Mouse (Mus musculus): ENCODE results near the gene Ces2h. TPM values are rescaled to one million over a fixed set of nuclear protein-coding genes. Genes with fewer than 3 reads are reported as not detected.

The Ces2h gene
- polyA plus RNA-seq (2014; fragmentation: Illumina TruSeq; extraction: RNeasy Lipid Tissue Mini Kit (QIAGEN cat#74804); ENCODE audit: insufficient read depth, low read depth, low replicate concordance): not detected

GRCm38 (mm10) chr8:105000586-105000985, at the start of gene Ces2h:
TSS of gene Ces2h (plus strand) at chr8:105000853.

DNA sequence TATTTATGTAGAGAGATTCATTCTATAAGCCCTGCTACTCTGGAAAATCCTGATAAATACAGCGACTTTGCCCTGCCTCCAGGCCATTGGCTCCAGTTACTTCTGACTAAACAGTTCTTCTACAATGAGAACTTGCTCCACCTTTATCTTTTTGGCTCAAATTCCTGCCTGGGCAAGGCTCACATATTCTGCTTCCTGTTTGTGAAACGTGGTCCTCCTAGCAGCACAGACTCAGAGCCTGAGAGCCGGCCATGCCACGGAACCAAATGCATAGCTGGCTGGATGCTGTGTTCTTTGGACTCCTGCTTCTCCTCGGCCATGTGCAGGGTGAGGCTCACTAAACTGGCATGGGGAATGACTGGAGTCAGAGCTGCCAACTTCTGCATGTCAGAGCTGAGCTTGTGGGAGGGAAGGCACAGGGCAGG, 39.1 kb upstream of the Ces2h start, which contains the start of gene Ces2g:
TSS of gene Ces2g (plus strand) at position 182 of the 425 bp plus-strand sequence.

DNA sequence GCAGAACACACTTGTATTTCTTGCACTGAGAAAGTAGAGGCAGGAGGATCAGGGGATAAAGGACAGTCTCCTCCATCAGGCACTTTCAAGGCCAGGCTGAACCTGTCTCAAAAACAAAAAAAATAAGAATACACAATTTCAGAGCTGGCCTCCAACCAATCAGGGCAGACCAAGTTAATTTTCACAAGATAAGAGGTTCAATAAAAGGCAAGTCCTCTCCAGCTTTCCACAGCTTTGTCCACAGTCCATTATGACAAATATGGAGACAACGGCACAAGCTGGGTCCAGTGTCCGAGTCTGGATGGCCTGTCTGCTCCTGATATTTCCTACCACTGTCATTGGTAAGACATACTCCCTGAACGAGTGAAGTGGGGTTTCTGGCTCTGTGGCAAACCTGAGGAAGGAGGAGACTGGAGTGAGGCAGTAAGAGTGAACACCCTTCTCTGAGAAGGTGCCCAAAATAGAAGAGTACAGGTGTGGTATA, 47.8 kb downstream of the Ces2h start, which contains the start of gene Ces3a:
TSS of gene Ces3a (plus strand) at position 231 of the 484 bp plus-strand sequence.

Other genes starting within 250 kb of the Ces2h start
- 1.3 TPM for gene Ces2b, start 169.3 kb upstream of the Ces2h start, polyA plus RNA-seq (2014; fragmentation: Illumina TruSeq; extraction: RNeasy Lipid Tissue Mini Kit (QIAGEN cat#74804); ENCODE audit: insufficient read depth, low read depth, low replicate concordance)
- gene Ces2c, start 153.8 kb upstream of the Ces2h start, polyA plus RNA-seq (2014; fragmentation: Illumina TruSeq; extraction: RNeasy Lipid Tissue Mini Kit (QIAGEN cat#74804); ENCODE audit: insufficient read depth, low read depth, low replicate concordance): 0.38 TPM
- 1.8 TPM for gene Ces2e, start 74.6 kb upstream of the Ces2h start, polyA plus RNA-seq (2014; fragmentation: Illumina TruSeq; extraction: RNeasy Lipid Tissue Mini Kit (QIAGEN cat#74804); ENCODE audit: insufficient read depth, low read depth, low replicate concordance)
- gene Ces2f, start 53.5 kb upstream of the Ces2h start, polyA plus RNA-seq (2014; fragmentation: Illumina TruSeq; extraction: RNeasy Lipid Tissue Mini Kit (QIAGEN cat#74804); ENCODE audit: insufficient read depth, low read depth, low replicate concordance): not detected
- 10.4 TPM for gene Ces2g, start 39.1 kb upstream of the Ces2h start, polyA plus RNA-seq (2014; fragmentation: Illumina TruSeq; extraction: RNeasy Lipid Tissue Mini Kit (QIAGEN cat#74804); ENCODE audit: insufficient read depth, low read depth, low replicate concordance)
- not detected for gene Ces3a, start 47.7 kb downstream of the Ces2h start, polyA plus RNA-seq (2014; fragmentation: Illumina TruSeq; extraction: RNeasy Lipid Tissue Mini Kit (QIAGEN cat#74804); ENCODE audit: insufficient read depth, low read depth, low replicate concordance)
- gene Ces3b, start 82.9 kb downstream of the Ces2h start, polyA plus RNA-seq (2014; fragmentation: Illumina TruSeq; extraction: RNeasy Lipid Tissue Mini Kit (QIAGEN cat#74804); ENCODE audit: insufficient read depth, low read depth, low replicate concordance): not detected
- gene Ces4a, start 130.9 kb downstream of the Ces2h start, polyA plus RNA-seq (2014; fragmentation: Illumina TruSeq; extraction: RNeasy Lipid Tissue Mini Kit (QIAGEN cat#74804); ENCODE audit: insufficient read depth, low read depth, low replicate concordance): not detected
- gene Cbfb, start 169.8 kb downstream of the Ces2h start, polyA plus RNA-seq (2014; fragmentation: Illumina TruSeq; extraction: RNeasy Lipid Tissue Mini Kit (QIAGEN cat#74804); ENCODE audit: insufficient read depth, low read depth, low replicate concordance): 23.6 TPM
- 38.2 TPM for gene D230025D16Rik, start 224.3 kb downstream of the Ces2h start, polyA plus RNA-seq (2014; fragmentation: Illumina TruSeq; extraction: RNeasy Lipid Tissue Mini Kit (QIAGEN cat#74804); ENCODE audit: insufficient read depth, low read depth, low replicate concordance)

All from lung, adult 10 weeks (tissue).